Mouse (Mus musculus): Measurements from ENCODE around the gene Ddx41.

- TF ChIP-seq CTCF (IDR thresholded peaks at IDR 0.05; ENCODE audit: low read depth): peak; percentile 11; the same call in 1 of the 2 replicates
- no peak for TF ChIP-seq EP300 (optimal IDR thresholded peaks at IDR 0.05)
Measured at GRCm38 (mm10) chr13:55569726-55570285, 33.3 kb upstream of the Ddx41 start.

Measured in stomach, postnatal 0 days (tissue).